Mouse (Mus musculus) CH12.LX (cell line): ENCODE measurements around the gene Cxcl1.

Experiments used
- CTCF ChIP-seq, 2 experiments: IDR thresholded peaks in 1 of 2; conservative IDR thresholded peaks in 1 of 2; 2 replicates each; pipeline ENCODE4 v1.5.1; 2011 to 2012; ENCODE audit warnings: low read depth in 2 of 2, low read length in 2 of 2, improper control_type of control experiment in 1 of 2, inconsistent platforms in 1 of 2, mild to moderate bottlenecking in 1 of 2, moderate library complexity in 1 of 2
- E2F4 ChIP-seq: IDR thresholded peaks from 2 replicates; pipeline ENCODE4 v1.6.1; 2011; ENCODE audit warnings: low read depth, low read length, improper control_type of control experiment; ENCODE audit not compliant: insufficient replicate concordance
- USF1 ChIP-seq: IDR thresholded peaks from 2 replicates; pipeline ENCODE4 v1.6.1; 2014; ENCODE audit warnings: low read depth, mild to moderate bottlenecking, inconsistent platforms, low read length, improper control_type of control experiment
- ZKSCAN1 ChIP-seq: IDR thresholded peaks from 2 replicates; pipeline ENCODE4 v1.6.1; 2012; ENCODE audit warnings: low read depth, inconsistent platforms, low read length, improper control_type of control experiment, borderline replicate concordance

DNA sequence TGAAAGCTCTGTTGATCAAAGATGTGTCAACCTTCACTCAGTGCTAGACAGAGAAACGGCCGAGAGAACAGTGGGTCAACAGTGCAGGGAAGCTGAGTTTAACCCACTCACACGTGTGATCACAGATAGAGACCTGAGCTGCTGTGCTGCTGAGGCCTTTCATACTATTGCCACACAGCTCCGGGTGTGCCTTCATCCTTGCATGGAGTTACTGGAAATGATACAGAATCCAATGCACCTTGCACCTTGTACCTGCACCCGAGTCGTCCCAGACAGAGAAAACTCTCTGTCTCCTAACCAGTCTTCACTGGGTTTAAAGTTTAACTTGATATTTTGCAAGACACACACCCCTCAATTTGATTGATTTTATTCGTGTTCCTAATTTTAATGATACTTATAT, 18.7 kb upstream of the Cxcl1 start:
- no peak for TF ChIP-seq CTCF (conservative IDR thresholded peaks at IDR 0.05 in 1 of 2, IDR thresholded peaks at IDR 0.05 in 1 of 2; ENCODE audit: low read depth in 2 of 2, low read length in 2 of 2)
- TF ChIP-seq E2F4, result no peak
- TF ChIP-seq ZKSCAN1, result no peak
- no peak for TF ChIP-seq USF1
